Mouse (Mus musculus) limb, embryonic 12.5 days (tissue): Measurements from ENCODE around the gene Gm10972. TPM values are rescaled to one million over a fixed set of nuclear protein-coding genes. Genes with fewer than 3 reads are reported as not detected.
"Not testable (repeated sequence)": the region's sequence is repeated elsewhere in the genome, so short reads cannot be mapped to it uniquely, and the experiment has no call there.

Experiments
- ATAC-seq: fragments of 200-750 bp; cut with Nextera tagmentation; 2 replicates; pipeline ENCODE4 v1.8.0; 2017; ENCODE audit warnings: low read depth, moderate TSS enrichment; ENCODE audit not compliant: insufficient number of reproducible peaks, insufficient read depth, low FRiP score, low TSS enrichment
- H3K27ac ChIP-seq: fragments of 300-500 bp; sonication (generic); 2 replicates; pipeline ENCODE4 v1.5.1; 2016; ENCODE audit warnings: mild to moderate bottlenecking, moderate library complexity
- H3K27me3 ChIP-seq: fragments of 300-500 bp; sonication (generic); 2 replicates; pipeline ENCODE4 v1.6.1; 2016; ENCODE audit warnings: mild to moderate bottlenecking, moderate library complexity
- H3K36me3 ChIP-seq: fragments of 300-500 bp; sonication (generic); 2 replicates; pipeline ENCODE4 v1.6.1; 2016; ENCODE audit warnings: mild to moderate bottlenecking, moderate library complexity
- H3K4me1 ChIP-seq: fragments of 300-500 bp; sonication (generic); replicated peaks from 2 replicates; pipeline ENCODE4 v1.6.1; 2016
- H3K4me2 ChIP-seq: fragments of 300-500 bp; sonication (generic); 2 replicates; pipeline ENCODE4 v1.6.1; 2016; ENCODE audit warnings: mild to moderate bottlenecking, moderate library complexity
- H3K4me3 ChIP-seq: fragments of 300-500 bp; sonication (generic); replicated peaks from 2 replicates; pipeline ENCODE4 v1.5.1; 2016; ENCODE audit warnings: mild to moderate bottlenecking
- H3K9ac ChIP-seq: fragments of 300-500 bp; sonication (generic); replicated peaks from 2 replicates; pipeline ENCODE4 v1.6.1; 2016; ENCODE audit warnings: mild to moderate bottlenecking, moderate library complexity
- H3K9me3 ChIP-seq: fragments of 300-500 bp; sonication (generic); 2 replicates; pipeline ENCODE4 v1.6.1; 2016; ENCODE audit warnings: mild to moderate bottlenecking, moderate library complexity
- WGBS: fragments of 180-500 bp; shearing (Covaris S2); methylation state at CpG from one replicate; pipeline ENCODE4 v1.1.7; 2016; 5-methylcytosine and 5-hydroxymethylcytosine counted together
- polyA plus RNA-seq: library from polyadenylated mRNA; unstranded; fragments of >200 nt; fragmentation: Nextera tagmentation; extraction: Ambion mirVana; gene quantifications from 2 replicates; pipeline ENCODE4 v1.2.1, GENCODE M21; 2016

The Gm10972 gene
- polyA plus RNA-seq, 1 experiment from 2014 or later, result not detected

DNA sequence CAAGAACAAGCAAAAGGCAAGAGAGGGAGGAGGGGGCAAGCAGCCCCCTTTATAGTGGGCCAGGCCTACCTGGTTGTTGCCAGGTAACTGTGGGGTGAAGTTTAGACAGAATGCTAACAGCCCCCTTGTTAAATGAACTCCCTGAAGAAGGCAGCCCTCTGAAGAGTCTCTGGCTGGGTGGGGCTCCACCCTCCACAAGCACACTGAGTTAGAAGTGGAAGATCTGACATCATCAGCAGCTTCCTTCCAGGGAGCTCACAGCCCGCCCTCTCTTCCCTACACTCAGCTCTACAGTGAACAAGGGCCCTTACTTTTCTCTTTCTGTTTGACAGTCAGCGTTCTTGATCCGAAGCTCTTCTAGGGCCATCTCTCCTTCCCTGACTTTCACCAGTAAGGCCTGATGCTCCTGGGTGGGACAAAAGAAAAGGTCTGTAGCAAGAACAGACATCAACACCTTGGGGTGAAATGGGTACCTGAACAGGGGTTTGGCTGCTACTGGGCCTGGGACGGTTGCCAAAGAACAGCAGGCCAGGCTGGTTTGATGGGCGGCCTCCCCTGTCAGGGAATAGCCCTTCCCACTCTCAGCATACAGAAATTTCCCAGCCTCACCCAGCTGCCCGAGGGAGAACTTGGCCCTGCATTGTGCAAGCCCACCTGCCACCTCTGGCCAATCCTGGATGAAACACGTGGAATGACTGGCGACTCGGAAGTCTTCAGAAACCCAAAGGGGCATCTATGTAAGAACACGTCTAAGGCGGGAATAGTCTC is 21.0 kb upstream of the Gm10972 start:
- H3K9ac ChIP-seq, result no peak overlapping the region
- no peaks in the 10 kb centered on the region for H3K9me3 ChIP-seq
- no peaks in the 10 kb centered on the region for H3K4me1 ChIP-seq
- no peaks in the 10 kb centered on the region for H3K36me3 ChIP-seq
- H3K27me3 ChIP-seq, result no peaks in the 10 kb centered on the region
- H3K4me2 ChIP-seq, result no peak overlapping the region
- 87% methylated on average over 11 of the region's 11 CpGs for WGBS
- ATAC-seq, result no peak
- no peak overlapping the region for H3K27ac ChIP-seq
- H3K4me3 ChIP-seq, result no peak overlapping the region

DNA sequence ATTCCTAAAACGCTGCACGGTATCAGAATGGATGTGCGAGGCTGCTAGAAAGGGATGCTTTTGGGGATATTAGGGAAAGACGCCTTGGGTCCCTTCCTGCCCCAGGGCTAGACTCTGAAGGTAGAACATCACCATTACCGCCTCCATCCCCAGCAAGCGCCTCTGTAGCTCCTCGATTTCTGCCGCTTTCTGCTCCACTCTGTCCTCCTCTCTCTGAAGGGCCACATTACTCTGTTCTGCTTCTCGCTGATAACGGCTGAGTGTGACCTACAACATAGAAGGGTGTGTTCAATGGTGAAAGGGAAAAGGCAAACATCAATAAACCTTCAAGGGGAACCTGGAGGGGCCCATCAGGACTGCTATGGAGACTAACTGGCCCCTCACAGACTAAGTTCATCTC is 20.4 kb upstream of the Gm10972 start:
- no peak overlapping the region for H3K27ac ChIP-seq
- no peak for ATAC-seq

DNA sequence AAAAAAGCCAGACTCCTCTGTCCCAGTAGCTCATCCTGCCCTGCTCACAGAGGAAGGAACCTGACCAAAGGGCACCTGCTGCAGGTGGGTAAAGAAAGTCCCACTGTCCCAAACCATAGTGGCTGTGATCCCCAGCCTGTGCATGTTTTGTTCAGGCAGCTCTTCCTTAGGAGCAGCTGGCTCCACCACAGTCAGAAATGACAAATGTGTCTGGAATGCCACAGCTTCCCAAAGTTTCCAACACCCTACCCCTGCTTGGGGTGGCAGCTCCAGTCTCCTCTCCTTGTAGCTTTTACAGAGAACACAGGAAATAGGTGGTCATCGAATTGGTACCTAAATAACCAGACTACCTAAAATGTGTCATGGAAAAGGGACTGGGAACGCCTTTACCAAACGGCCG is 18.6 kb upstream of the Gm10972 start:
- Histone ChIP-seq H3K4me2 (no peak overlapping the region), H3K9me3 (no peaks in the 10 kb centered on the region), H3K4me1 (no peaks in the 10 kb centered on the region), H3K27ac (no peak overlapping the region), H3K27me3 (no peaks in the 10 kb centered on the region), H3K9ac (no peak overlapping the region), H3K36me3 (no peaks in the 10 kb centered on the region), H3K4me3 (no peak overlapping the region)
- ATAC-seq, result no peak
- 93% methylated on average over 4 of the region's 4 CpGs for WGBS

More for the DNA sequence above, 20.4 kb upstream of the Gm10972 start:
- Histone ChIP-seq H3K4me3 (no peak overlapping the region), H3K9me3 (no peaks in the 10 kb centered on the region), H3K4me1 (no peaks in the 10 kb centered on the region), H3K9ac (no peak overlapping the region), H3K4me2 (no peak overlapping the region), H3K36me3 (no peaks in the 10 kb centered on the region), H3K27me3 (no peaks in the 10 kb centered on the region)
- 93% methylated on average over 10 of the region's 10 CpGs for WGBS

DNA sequence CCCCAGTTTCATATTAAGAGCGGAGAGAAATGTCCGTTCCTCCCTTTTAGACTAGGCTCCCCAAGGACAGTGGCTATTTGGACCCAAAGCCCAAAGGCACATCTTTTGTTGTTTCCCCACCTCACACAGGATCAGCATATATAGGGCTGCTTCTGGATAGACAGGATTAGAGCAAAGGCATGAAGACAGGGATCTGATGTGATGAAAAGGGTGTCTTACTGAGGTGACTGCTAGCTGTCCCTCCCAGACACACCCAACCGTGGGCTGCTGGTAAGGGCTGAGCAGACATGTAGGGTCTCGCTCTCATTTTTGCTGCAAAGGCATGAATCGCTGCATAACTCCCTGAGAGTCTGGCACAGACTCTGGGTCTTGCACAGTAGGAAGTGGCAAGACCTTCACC is 14.2 kb upstream of the Gm10972 start:
- H3K27me3 ChIP-seq, result no peaks in the 10 kb centered on the region
- no peaks in the 10 kb centered on the region for H3K9me3 ChIP-seq
- no peak overlapping the region for H3K4me3 ChIP-seq
- no peak overlapping the region for H3K4me2 ChIP-seq
- 89% methylated on average over 5 of the region's 5 CpGs for WGBS
- H3K27ac ChIP-seq, result no peak overlapping the region
- no peak for ATAC-seq
- H3K9ac ChIP-seq, result no peak overlapping the region
- no peaks in the 10 kb centered on the region for H3K4me1 ChIP-seq
- no peaks in the 10 kb centered on the region for H3K36me3 ChIP-seq

DNA sequence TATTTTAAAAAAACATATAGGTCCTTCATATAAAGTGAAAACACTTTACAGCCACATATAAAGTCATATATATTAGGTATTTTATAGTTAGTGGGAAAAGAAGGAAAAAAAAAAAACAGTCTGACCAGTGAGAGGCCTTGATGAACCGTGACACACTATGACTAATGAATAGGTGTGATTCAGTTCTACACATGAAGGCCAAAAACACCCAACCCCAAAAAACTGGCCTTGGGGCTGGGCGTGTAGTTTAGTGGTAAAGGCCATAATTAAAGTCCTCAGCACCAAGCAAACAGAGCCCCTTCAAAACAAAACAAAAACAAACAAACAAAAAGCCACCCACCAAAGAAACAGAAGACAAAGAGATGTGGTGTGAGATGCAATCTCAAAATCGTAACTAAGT is 13.0 kb upstream of the Gm10972 start:
- Histone ChIP-seq H3K9me3 (no peaks in the 10 kb centered on the region), H3K9ac (no peak overlapping the region), H3K27ac (no peak overlapping the region), H3K27me3 (no peaks in the 10 kb centered on the region), H3K36me3 (no peaks in the 10 kb centered on the region), H3K4me1 (no peaks in the 10 kb centered on the region), H3K4me2 (no peak overlapping the region), H3K4me3 (no peak overlapping the region)
- ATAC-seq, result no peak
- 74% methylated on average over 3 of the region's 3 CpGs for WGBS

DNA sequence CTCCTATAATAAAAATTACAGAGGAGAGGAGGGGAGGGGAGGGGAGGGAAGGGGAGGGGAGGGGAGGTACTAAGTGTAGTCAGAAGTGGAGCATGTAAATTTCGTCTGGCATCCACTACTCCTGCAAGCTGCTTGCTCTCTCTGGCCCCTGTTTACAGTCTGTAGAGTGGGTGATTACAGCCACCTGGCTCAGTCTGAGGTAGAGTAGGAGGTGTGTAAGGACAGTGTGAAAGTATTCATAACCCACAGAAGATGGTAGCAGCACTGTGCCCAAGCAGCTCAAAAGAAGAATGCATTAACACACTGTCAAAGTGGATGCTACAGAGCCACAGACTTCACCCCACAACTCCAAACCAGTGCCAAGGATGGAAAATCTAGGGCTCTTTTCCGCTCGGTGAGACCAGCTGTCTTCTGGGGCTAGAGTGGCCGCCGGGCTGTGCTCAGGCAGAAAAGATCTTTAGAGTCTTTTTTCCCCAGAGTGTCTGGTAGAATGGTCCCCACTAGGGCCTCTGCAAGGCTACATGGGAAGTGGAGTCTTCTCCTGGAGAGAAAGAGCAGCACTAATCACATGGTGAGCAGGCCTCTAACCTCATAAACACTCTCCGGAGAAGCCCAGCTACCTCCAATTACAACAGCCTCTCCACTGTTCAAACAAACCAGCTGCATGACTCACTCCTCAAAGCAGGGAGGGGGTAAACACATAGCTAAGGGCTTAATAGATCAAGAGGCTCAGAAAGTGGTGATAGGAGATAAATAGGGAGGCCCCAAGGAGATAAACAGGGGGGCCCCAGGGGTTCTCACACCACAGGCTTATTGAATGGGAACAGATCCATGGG is 6.1 kb downstream of the Gm10972 start:
- Histone ChIP-seq H3K4me3 (no peak overlapping the region), H3K4me2 (0 out of 2 replicates have a peak overlapping the region, but pooled peaks have one; percentile 26), H3K9ac (no peak overlapping the region; the same call in 1 of the 2 replicates), H3K4me1 (peaks cover 20% of the 10 kb centered on the region), H3K27me3 (no peaks in the 10 kb centered on the region; the same call in 1 of the 2 replicates), H3K9me3 (no peaks in the 10 kb centered on the region), H3K36me3 (no peaks in the 10 kb centered on the region), H3K27ac (peak overlapping the region; percentile 82)
- ATAC-seq, result peak; percentile 76
- 29% methylated on average over 6 of the region's 6 CpGs for WGBS

DNA sequence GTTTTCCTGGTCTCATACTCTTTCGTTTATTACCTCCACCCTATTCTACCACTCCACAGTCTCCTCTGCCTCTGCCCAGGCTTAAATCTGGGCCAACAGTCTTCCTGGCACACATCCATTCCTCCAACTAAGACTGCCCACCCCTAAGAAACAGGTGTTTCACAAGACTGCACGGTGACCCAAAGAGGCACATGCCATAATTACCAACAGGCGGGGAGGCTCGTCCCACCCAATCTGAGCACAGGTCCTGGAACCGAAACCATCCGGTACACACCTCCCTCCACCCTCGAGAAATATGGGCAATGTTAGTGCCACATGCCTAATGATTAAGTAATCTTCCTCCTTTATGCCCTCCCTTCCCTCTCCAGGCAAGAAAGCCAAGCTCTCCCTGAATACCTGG is 7.5 kb downstream of the Gm10972 start:
- Histone ChIP-seq H3K9me3 (no peaks in the 10 kb centered on the region), H3K4me2 (no peak overlapping the region), H3K4me3 (no peak overlapping the region), H3K27ac (no peak overlapping the region), H3K36me3 (no peaks in the 10 kb centered on the region), H3K9ac (no peak overlapping the region), H3K27me3 (no peaks in the 10 kb centered on the region; the same call in 1 of the 2 replicates), H3K4me1 (peaks cover 20% of the 10 kb centered on the region)
- 51% methylated on average over 7 of the region's 7 CpGs for WGBS
- no peak for ATAC-seq

DNA sequence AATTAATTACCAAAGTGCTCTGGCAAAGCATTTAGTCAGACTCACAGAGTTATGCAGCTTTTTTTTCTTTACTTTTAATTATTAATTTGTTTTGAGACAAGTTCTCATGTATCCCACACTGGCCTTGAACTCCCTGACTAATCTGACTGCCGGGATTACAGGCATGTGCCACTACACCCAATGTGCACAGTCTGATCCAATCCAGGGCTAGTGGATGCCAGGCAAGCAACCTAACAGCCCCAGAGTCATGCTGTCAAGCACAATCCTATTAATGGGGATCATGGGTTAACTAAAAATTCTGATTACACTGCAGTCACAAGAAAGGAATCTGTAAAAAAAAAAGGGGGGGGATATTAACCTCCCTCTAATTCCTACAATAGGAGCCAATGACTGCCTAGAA is 11.1 kb downstream of the Gm10972 start:
- not testable (repeated sequence) for H3K27ac ChIP-seq, H3K4me3 ChIP-seq, H3K9me3 ChIP-seq, H3K27me3 ChIP-seq, H3K9ac ChIP-seq, H3K36me3 ChIP-seq, H3K4me2 ChIP-seq, ATAC-seq
- WGBS, result 80% methylated on average over 1 of the region's 1 CpGs
- H3K4me1 ChIP-seq, result peaks cover 21% of the 10 kb centered on the region

DNA sequence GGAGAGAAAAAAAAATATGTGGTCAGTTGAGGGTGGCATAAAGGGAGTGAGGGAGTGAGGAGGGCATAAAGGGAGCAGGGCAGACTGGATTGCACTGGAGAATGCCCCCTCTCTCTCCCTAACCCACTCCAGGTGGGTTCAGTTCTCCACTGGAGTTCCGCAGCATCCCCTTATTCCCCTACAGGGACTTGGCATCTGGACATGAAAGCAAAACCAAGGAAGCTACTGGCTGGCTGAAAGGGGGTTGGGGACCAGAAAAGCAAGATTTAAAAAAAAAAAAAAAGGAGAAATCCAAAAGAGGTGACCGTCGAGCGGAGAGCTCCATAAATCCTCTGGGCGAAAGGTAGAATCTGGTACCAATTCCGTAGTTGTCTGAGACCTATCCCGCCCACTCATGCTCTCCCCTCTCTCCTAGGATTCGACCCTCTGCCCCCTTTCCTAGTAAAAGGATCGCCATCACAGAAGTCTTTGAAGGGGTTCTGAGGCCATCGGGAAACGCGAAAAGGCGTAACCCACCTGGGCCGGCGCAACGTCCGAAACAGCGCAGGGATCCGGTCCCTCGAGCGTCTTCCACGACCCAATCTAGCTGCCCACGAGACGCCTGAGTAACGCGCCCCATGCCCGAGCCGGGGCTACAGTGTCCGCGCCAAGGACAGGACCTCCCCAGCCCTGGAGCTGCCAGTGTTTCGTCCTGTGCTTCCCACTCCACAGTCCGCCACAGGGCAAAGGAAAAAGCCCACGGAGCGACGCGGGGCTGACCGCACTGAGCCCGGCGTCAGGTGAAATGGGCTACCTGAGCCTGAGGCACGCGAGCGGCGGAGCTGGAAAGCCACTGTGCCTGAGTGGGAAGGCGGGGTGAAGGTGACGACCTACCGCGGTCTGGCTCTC is 15.2 kb downstream of the Gm10972 start:
- H3K36me3 ChIP-seq, H3K9ac ChIP-seq, H3K4me1 ChIP-seq, H3K9me3 ChIP-seq, H3K27ac ChIP-seq: not testable (repeated sequence)
- Histone ChIP-seq H3K27me3 (peaks cover 13% of the 10 kb centered on the region), H3K4me3 (peak overlapping the region; percentile 41), H3K4me2 (peak overlapping the region; percentile 67)
- WGBS, result 2% methylated on average over 27 of the region's 47 CpGs
- ATAC-seq, result peak; percentile 48

DNA sequence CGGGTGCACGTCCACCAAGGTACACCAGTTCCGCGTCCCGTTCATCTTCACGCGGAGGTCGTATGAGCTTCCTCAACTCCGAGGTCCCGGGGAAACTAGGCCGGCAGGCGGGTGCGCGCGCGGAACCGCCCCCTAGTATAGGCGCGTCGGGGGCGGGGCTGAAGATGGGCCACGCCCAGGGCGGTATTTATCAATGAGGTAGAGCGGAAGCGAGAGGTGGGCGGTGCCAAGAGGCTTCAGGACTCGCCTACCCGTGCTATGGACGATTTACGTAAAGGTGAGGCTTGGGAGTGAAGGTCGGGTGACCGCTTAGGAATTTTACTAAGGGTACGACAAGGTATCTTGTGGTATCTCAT is 15.8 kb downstream of the Gm10972 start, which contains the start of gene Tuft1:
TSS of gene Tuft1 (minus strand) at position 133 of the 356 bp plus-strand sequence.
- peak; percentile 76 for ATAC-seq
- H3K9ac ChIP-seq, H3K27ac ChIP-seq, H3K36me3 ChIP-seq, H3K4me1 ChIP-seq, H3K9me3 ChIP-seq: not testable (repeated sequence)
- Histone ChIP-seq H3K27me3 (peaks cover 13% of the 10 kb centered on the region), H3K4me2 (peak within 1 kb of the TSS; percentile 67), H3K4me3 (peak within 1 kb of the TSS; percentile 41)
- WGBS, result under 1% methylated on average over 22 of the region's 33 CpGs
